ENCODE assay signal across 8 mouse cellular contexts in the genomic region with DNA sequence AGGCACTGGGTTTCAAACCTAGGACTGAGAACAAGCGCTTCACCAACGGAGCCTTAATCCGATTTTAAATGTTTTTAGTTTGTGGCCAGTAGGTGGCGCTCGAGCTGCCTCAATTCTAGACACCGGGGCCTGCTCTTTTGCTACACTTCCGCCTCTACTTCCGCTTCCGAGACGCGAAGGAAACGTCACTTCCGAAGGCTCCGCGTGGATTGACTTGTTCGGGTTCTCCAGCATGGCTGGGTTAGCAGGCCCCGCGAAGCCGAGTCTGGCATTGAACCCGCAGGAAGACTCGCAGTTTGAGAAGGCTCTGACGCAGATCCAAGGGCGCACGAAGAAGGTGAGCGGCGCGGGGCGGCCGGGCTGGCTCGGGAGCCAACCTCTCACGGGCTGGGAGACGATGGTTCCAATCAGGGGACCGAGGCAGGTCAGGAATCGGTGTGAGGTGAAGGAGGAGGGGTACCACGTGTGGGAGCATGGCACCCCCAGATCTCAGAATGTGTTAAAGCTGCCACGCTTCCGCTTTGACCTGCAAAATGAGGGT. TPM values are rescaled to one million over a fixed set of nuclear protein-coding genes. Genes with fewer than 3 reads are reported as not detected.
DNase-seq lines count a peak whose midpoint lies in the region; ATAC-seq lines count a peak whose summit lies in the region.

A gene (plus strand): TSS at position 179 of the 541 bp plus-strand sequence.

- peak; percentile 99 for ATAC-seq in inflammation-experienced regulatory T-cells, adult 6 months
- ATAC-seq in megakaryocyte-erythroid progenitor cell, adult 5-6 weeks (replicated peaks; ENCODE audit: low FRiP score, low TSS enrichment, poor library complexity, severe bottlenecking), result peak; percentile 96

- intact Hi-C loops in left cerebral cortex, postnatal 10 days (cut with DNase I), result loop anchor here (10.0 kb wide), 1 partner anchor 153 kb away; no protein-coding TSS in a partner anchor

- peak; percentile 97 for DNase-seq in adipocyte (ENCODE audit: low spot score)
- peak; percentile 98 for DNase-seq in embryo, embryonic 10 days (ENCODE audit: low spot score)
- DNase-seq in gastrocnemius, postnatal 10 days, result peak; percentile 89
- peak; percentile 93 to 95 for DNase-seq in left cerebral cortex, postnatal 10 days (ENCODE audit: extremely low spot score in 1 of 2, low spot score in 2 of 2)
- peak; percentile 90 for DNase-seq in right cerebral cortex, postnatal 25 days
- DNase-seq in urinary bladder, postnatal 4 days (ENCODE audit: low spot score in 2 of 2), result peak; percentile 85 to 92

RNA-seq across cellular contexts. Expression of the gene that starts here (rescaled TPM):
- 10 to 100 TPM; 26.5 to 30.1 TPM for total RNA-seq in gastrocnemius, postnatal 10 days (2021)
- 10 to 100 TPM; 55.6 to 61.0 (median 60.9) TPM for polyA plus RNA-seq in inflammation-experienced regulatory T-cells, adult 6 months (2017; shearing (Covaris generic))
- 10 to 100 TPM; 30.3 to 31.6 TPM for total RNA-seq in left cerebral cortex, postnatal 10 days (2021)
- total RNA-seq in megakaryocyte-erythroid progenitor cell, adult 5-6 weeks (2014; fragmentation: Nextera tagmentation), result 129 and 139 TPM in 2 replicates
- total RNA-seq in megakaryocyte-erythroid progenitor cell, adult 5-6 weeks (2017), result 171 and 198 TPM in 2 replicates

Comparison
In these comparisons a context has a peak if more than half of its experiments do, and no peak if none do; other contexts are left out.
1. Peak in every context shown above with its lines: DNase-seq and ATAC-seq.